Mouse (Mus musculus): ENCODE measurements around the gene Sac3d1.

The Sac3d1 gene

GRCm38 (mm10) chr19:6068951-6069350, 49.5 kb downstream of the Sac3d1 start:
- DNase-seq (ENCODE audit: low spot score): no peak

DNA sequence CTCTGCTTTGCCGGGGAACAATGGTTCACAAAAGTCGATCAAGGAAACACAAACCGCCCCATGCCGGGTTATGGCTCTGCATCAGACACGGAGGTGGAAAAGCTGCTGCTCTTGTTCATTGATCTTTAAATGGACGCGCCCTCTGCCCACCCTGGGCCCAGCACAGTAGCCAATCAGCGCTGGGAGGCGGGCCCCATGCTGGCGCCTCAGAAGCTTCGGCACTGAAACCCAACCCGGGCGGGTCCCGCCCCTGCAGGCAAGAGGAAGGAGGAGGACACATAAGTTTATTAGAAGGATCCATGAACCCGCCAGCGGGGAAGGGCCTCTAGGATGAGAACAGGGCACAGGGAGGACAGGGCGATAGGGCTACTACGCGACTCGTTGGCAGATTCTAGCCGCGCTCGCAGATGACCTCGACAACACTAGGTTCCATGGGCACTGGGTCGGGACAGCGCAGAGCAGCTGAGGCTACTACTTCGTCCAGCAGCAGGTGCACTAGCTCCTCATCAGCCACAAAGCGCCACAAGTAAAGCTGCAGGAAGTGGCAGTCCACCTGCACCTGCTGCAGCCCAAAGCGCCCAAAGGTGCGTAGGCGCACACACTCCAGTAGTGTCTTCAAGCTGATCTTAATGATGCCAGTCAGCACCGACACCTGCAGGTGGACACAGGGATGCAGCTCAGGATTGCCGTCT, 50.6 kb downstream of the Sac3d1 start, which contains the start of gene Tm7sf2:
Gene Tm7sf2, minus strand, starts transcription at position 650 of the 692 bp plus-strand sequence.
- DNase-seq (ENCODE audit: low spot score): peak; percentile 89

GRCm38 (mm10) chr19:6067011-6067723, 51.3 kb downstream of the Sac3d1 start:
- DNase-seq (ENCODE audit: low spot score): peak; percentile 85

GRCm38 (mm10) chr19:6066571-6066970, 51.9 kb downstream of the Sac3d1 start:
- DNase-seq (ENCODE audit: low spot score): no peak
